Mouse (Mus musculus): ENCODE results near the gene Vwa7. TPM values are rescaled to one million over a fixed set of nuclear protein-coding genes. Genes with fewer than 3 reads are reported as not detected.

Vwa7 gene
- polyA plus RNA-seq, 1 experiment: 1.2 TPM

DNA sequence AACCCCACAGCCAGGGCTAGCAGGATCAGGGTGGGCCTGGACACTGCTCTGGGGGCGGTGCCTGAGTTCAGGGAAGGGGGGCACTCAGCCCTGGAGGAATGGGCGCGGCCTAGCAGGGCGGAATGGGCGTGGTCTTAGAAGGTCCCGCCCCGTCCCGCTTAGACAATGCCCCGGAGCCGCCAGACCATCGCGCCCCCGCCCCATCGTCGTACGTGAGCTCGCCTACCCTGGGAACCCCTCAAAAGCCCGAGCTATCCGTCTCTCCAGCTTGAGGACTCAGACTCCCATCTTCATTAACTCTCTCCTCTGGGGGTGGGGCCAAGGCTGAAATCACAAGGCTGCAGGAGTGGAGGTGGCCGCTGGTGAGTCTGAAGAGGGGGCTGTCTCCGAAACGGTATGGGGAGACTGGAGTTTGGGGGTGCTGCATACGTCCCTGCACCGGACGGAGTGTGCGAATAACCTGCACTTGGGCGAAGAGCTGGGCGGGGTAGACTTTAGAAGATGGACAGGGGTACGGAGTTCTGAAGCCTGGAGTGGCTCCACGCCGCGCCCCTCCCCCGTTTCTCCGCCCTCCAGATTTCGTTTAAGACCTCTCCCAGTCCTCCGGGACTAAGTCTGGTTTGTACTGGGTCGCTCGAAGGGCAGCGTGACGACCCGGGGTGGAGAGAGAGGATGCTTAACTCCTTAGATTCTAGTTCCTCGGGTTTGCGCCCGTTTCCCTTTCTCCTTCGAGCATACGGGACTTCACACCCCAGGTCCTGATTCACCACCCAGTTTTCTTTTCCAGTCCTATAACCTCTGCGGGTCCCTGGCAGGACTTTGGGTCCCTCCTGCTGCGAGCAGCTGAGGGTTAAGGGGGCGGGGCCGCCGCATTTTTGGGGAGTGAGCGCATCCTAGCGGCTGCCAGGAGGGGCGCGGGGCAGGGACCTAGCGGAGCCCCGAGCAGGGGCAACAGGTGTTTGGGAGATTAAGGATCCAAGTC is 42.8 kb downstream of the Vwa7 start, which contains the start of gene Ddah2:
TSS of gene Ddah2 (plus strand) at position 125 of the 982 bp plus-strand sequence.
- H3K27ac ChIP-seq (ENCODE audit: control insufficient read depth, insufficient read depth, low read depth, low read length, poor library complexity): peak within 1 kb of the TSS; percentile 7; the same call in 1 of the 2 replicates
- no peaks in the 10 kb centered on the region; the same call in 1 of the 2 replicates for H3K4me1 ChIP-seq (ENCODE audit: control insufficient read depth, insufficient read depth, low read length)
- peak within 1 kb of the TSS; percentile 50 for H3K4me3 ChIP-seq (replicated peaks; ENCODE audit: control insufficient read depth, low read depth, low read length)
- under 1% methylated on average over 57 of the region's 57 CpGs for WGBS
- peak; percentile 49; the same call in 1 of the 2 replicates for TF ChIP-seq POLR2A (IDR thresholded peaks at IDR 0.05; ENCODE audit: borderline replicate concordance, control insufficient read depth, low read depth, low read length)
- TF ChIP-seq CTCF (IDR thresholded peaks at IDR 0.05; ENCODE audit: control insufficient read depth, insufficient read depth, low read length): peak; percentile 74

DNA sequence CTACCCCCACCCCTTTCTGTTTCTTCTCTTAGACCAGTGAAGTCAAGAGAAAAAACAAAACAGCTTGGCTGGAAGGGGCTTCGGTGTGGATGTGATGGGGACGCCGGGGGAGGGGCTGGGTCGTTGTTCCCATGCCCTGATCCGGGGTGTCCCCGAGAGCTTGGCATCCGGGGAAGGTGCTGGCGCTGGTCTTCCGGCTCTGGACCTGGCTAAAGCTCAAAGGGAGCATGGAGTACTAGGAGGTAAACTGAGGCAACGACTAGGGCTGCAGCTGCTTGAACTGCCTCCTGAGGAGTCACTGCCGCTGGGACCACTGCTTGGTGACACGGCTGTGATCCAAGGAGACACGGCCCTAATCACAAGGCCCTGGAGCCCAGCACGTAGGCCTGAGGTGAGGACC is 43.7 kb downstream of the Vwa7 start:
- TF ChIP-seq CTCF (IDR thresholded peaks at IDR 0.05; ENCODE audit: control insufficient read depth, insufficient read depth, low read length) (no peak), POLR2A (IDR thresholded peaks at IDR 0.05; ENCODE audit: borderline replicate concordance, control insufficient read depth, low read depth, low read length) (no peak)
- no peak overlapping the region for H3K4me3 ChIP-seq (replicated peaks; ENCODE audit: control insufficient read depth, low read depth, low read length)
- no peak overlapping the region for H3K27ac ChIP-seq (ENCODE audit: control insufficient read depth, insufficient read depth, low read depth, low read length, poor library complexity)
- H3K4me1 ChIP-seq (ENCODE audit: control insufficient read depth, insufficient read depth, low read length): no peaks in the 10 kb centered on the region; the same call in 1 of the 2 replicates
- 59% methylated on average over 14 of the region's 14 CpGs for WGBS

DNA sequence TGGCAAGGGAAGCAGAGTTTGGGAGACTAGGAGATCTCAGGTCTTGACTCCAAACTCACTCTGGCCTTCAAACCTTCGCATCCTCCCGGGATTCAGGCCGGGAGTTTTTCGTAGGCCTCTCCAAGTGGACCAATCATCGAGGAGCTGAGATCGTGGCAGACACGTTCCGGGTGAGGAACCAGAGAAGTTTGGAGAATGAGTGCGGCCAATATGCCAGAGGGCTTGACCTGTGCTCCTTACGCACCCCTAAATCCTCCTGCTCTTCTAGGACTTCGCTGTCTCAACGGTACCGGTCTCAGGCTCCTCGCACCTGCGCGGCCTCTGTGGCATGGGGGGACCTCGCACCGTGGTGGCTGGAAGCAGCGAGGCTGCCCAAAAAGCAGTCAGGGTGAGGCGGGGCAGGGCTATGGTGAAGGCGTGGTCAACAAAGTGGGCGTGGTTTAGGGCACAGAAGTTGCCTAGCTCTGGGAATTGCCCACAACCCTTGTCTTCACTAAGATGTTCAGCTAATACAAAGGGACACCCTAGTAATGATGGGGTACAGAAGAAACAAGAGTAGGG is 44.4 kb downstream of the Vwa7 start:
- no peak overlapping the region for H3K4me3 ChIP-seq (replicated peaks; ENCODE audit: control insufficient read depth, low read depth, low read length)
- H3K4me1 ChIP-seq (ENCODE audit: control insufficient read depth, insufficient read depth, low read length): no peaks in the 10 kb centered on the region; the same call in 1 of the 2 replicates
- WGBS: 81% methylated on average over 22 of the region's 22 CpGs
- TF ChIP-seq POLR2A (IDR thresholded peaks at IDR 0.05; ENCODE audit: borderline replicate concordance, control insufficient read depth, low read depth, low read length): no peak
- no peak for TF ChIP-seq CTCF (IDR thresholded peaks at IDR 0.05; ENCODE audit: control insufficient read depth, insufficient read depth, low read length)
- no peak overlapping the region for H3K27ac ChIP-seq (ENCODE audit: control insufficient read depth, insufficient read depth, low read depth, low read length, poor library complexity)

- H3K4me3 ChIP-seq (replicated peaks; ENCODE audit: control insufficient read depth, low read depth, low read length): no peak overlapping the region
- no peaks in the 10 kb centered on the region; the same call in 1 of the 2 replicates for H3K4me1 ChIP-seq (ENCODE audit: control insufficient read depth, insufficient read depth, low read length)
- 84% methylated on average over 8 of the region's 8 CpGs for WGBS
- H3K27ac ChIP-seq (ENCODE audit: control insufficient read depth, insufficient read depth, low read depth, low read length, poor library complexity): no peak overlapping the region
- no peak for TF ChIP-seq POLR2A (IDR thresholded peaks at IDR 0.05; ENCODE audit: borderline replicate concordance, control insufficient read depth, low read depth, low read length)
- TF ChIP-seq CTCF (IDR thresholded peaks at IDR 0.05; ENCODE audit: control insufficient read depth, insufficient read depth, low read length): no peak
These were observed 44.9 kb downstream of the Vwa7 start for GRCm38 (mm10) chr17:35061299-35061698.

DNA sequence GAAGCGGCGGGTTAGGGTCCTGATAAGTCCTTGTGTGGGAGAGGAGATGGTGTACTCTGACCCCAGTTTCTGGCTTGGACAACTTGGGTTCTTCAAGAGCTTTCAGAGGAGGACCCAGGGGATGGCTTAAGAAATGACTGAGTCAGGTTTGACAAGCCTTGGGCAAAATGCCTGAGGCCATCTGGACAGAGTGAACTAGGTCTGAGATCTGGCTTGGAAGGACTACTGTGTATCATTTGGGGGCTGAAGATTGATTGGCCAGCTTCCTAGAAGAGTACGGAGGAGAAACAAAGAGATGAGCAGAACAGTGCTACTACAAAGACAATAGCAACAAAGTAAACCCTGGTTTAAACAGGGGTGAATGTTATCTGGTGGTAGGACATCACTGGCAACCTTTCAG is 47.1 kb downstream of the Vwa7 start:
- Histone ChIP-seq H3K4me1 (ENCODE audit: control insufficient read depth, insufficient read depth, low read length) (no peaks in the 10 kb centered on the region; the same call in 1 of the 2 replicates), H3K27ac (ENCODE audit: control insufficient read depth, insufficient read depth, low read depth, low read length, poor library complexity) (no peak overlapping the region), H3K4me3 (replicated peaks; ENCODE audit: control insufficient read depth, low read depth, low read length) (no peak overlapping the region)
- TF ChIP-seq CTCF (IDR thresholded peaks at IDR 0.05; ENCODE audit: control insufficient read depth, insufficient read depth, low read length) (no peak), POLR2A (IDR thresholded peaks at IDR 0.05; ENCODE audit: borderline replicate concordance, control insufficient read depth, low read depth, low read length) (no peak)
- 77% methylated on average over 3 of the region's 3 CpGs for WGBS

- WGBS: 52% methylated on average over 10 of the region's 10 CpGs
- H3K4me3 ChIP-seq (replicated peaks; ENCODE audit: control insufficient read depth, low read depth, low read length): no peak overlapping the region
- H3K27ac ChIP-seq (ENCODE audit: control insufficient read depth, insufficient read depth, low read depth, low read length, poor library complexity): no peak overlapping the region
- TF ChIP-seq POLR2A (IDR thresholded peaks at IDR 0.05; ENCODE audit: borderline replicate concordance, control insufficient read depth, low read depth, low read length) (no peak), CTCF (IDR thresholded peaks at IDR 0.05; ENCODE audit: control insufficient read depth, insufficient read depth, low read length) (no peak)
- H3K4me1 ChIP-seq (ENCODE audit: control insufficient read depth, insufficient read depth, low read length): no peaks in the 10 kb centered on the region; the same call in 1 of the 2 replicates
These were observed 48.0 kb downstream of the Vwa7 start for GRCm38 (mm10) chr17:35064378-35064877.

- Histone ChIP-seq H3K4me1 (ENCODE audit: control insufficient read depth, insufficient read depth, low read length) (no peaks in the 10 kb centered on the region; the same call in 1 of the 2 replicates), H3K4me3 (replicated peaks; ENCODE audit: control insufficient read depth, low read depth, low read length) (peak within 1 kb of the TSS; percentile 35), H3K27ac (ENCODE audit: control insufficient read depth, insufficient read depth, low read depth, low read length, poor library complexity) (no peak within 1 kb of the TSS)
- TF ChIP-seq POLR2A (IDR thresholded peaks at IDR 0.05; ENCODE audit: borderline replicate concordance, control insufficient read depth, low read depth, low read length) (0 out of 2 replicates have a peak, but pooled peaks have one; percentile 14), CTCF (IDR thresholded peaks at IDR 0.05; ENCODE audit: control insufficient read depth, insufficient read depth, low read length) (no peak)
- WGBS: 2% methylated on average over 48 of the region's 48 CpGs
These were observed 48.9 kb downstream of the Vwa7 start, which contains the start of gene Ly6g6c for GRCm38 (mm10) chr17:35064951-35065947. TSS of gene Ly6g6c (plus strand) at chr17:35065388.

All from bone marrow, adult 2 months (tissue).